Mouse (Mus musculus) midbrain, postnatal 0 days (tissue): ENCODE measurements around the gene Cse1l. TPM values are rescaled to one million over a fixed set of nuclear protein-coding genes. Genes with fewer than 3 reads are reported as not detected.

ENCODE experiments used
- ATAC-seq: fragments of 200-750 bp; cut with Nextera tagmentation; 2 replicates; pipeline ENCODE4 v1.8.0; 2017; ENCODE audit warnings: moderate number of reproducible peaks, mild to moderate bottlenecking, moderate TSS enrichment, moderate library complexity; ENCODE audit not compliant: low FRiP score
- DNase-seq: peaks from one replicate; pipeline ENCODE4 v3.0.0-alpha.2; 2015; ENCODE audit warnings: low spot score
- H3K27ac ChIP-seq: fragments of 300-500 bp; sonication (generic); 2 replicates; pipeline ENCODE4 v1.5.1; 2014; ENCODE audit warnings: low read depth, mild to moderate bottlenecking, low read length, mixed read lengths
- H3K27me3 ChIP-seq: fragments of 300-500 bp; sonication (generic); 2 replicates; pipeline ENCODE4 v1.6.1; 2014; ENCODE audit warnings: low read length, control low read depth, mixed read lengths; ENCODE audit not compliant: insufficient read depth
- H3K36me3 ChIP-seq: fragments of 300-500 bp; sonication (generic); 2 replicates; pipeline ENCODE4 v1.6.1; 2014; ENCODE audit warnings: low read length, control low read depth, mixed read lengths; ENCODE audit not compliant: insufficient read depth
- H3K4me1 ChIP-seq: fragments of 300-500 bp; sonication (generic); 2 replicates; pipeline ENCODE4 v1.6.1; 2014; ENCODE audit warnings: mild to moderate bottlenecking, control low read depth, antibody characterized with exemption, low read length, mixed read lengths; ENCODE audit not compliant: insufficient read depth
- H3K4me2 ChIP-seq: fragments of 300-500 bp; sonication (generic); 2 replicates; pipeline ENCODE4 v1.6.1; 2014; ENCODE audit warnings: low read depth, mild to moderate bottlenecking, low read length, mixed read lengths; ENCODE audit not compliant: poor library complexity, severe bottlenecking
- H3K4me3 ChIP-seq: fragments of 300-500 bp; sonication (generic); 2 replicates; pipeline ENCODE4 v1.5.1; 2014; ENCODE audit warnings: low read depth, mild to moderate bottlenecking, low read length, moderate library complexity
- H3K9ac ChIP-seq: fragments of 300-500 bp; sonication (generic); replicated peaks from 2 replicates; pipeline ENCODE4 v1.6.1; 2014; ENCODE audit warnings: mild to moderate bottlenecking, low read length, moderate library complexity, mixed read lengths; ENCODE audit not compliant: poor library complexity, severe bottlenecking
- H3K9me3 ChIP-seq: fragments of 300-500 bp; sonication (generic); 2 replicates; pipeline ENCODE4 v1.6.1; 2016; ENCODE audit warnings: low read length, control low read depth
- CTCF ChIP-seq: IDR thresholded peaks from 2 replicates; pipeline ENCODE4 v1.5.1; 2016; ENCODE audit warnings: antibody characterized with exemption, mild to moderate bottlenecking
- WGBS: fragments of 180-500 bp; shearing (Covaris S2); extraction: QIAGEN DNeasy Blood & Tissue Kit; methylation state at CpG from one replicate; pipeline ENCODE4 v1.1.7; 2014; 5-methylcytosine and 5-hydroxymethylcytosine counted together
- polyA plus RNA-seq: library from polyadenylated mRNA; unstranded; fragments of >200 nt; fragmentation: Nextera tagmentation; extraction: Ambion mirVana; gene quantifications from 2 replicates; pipeline ENCODE4 v1.2.1, GENCODE M21; 2015
- total RNA-seq: library from RNA; depleted of rRNA; stranded (reverse); fragments of >200 nt; gene quantifications from 2 replicates; pipeline ENCODE4 v1.2.3, GENCODE M21; 2014

Gene Cse1l
- total and polyA plus RNA-seq, 2 experiments from 2014 or later: 69.7 to 88.7 TPM

GRCm38 (mm10) chr2:166935582-166935981 is 29.7 kb downstream of the Cse1l start:
- no peak for DNase-seq
- Histone ChIP-seq H3K4me3 (no peak overlapping the region), H3K27ac (no peak overlapping the region), H3K9ac (no peak overlapping the region), H3K27me3 (no peaks in the 10 kb centered on the region), H3K9me3 (no peaks in the 10 kb centered on the region), H3K4me1 (no peaks in the 10 kb centered on the region), H3K36me3 (peaks cover 39% of the 10 kb centered on the region; the same call in 1 of the 2 replicates), H3K4me2 (no peak overlapping the region)
- 95% methylated on average over 7 of the region's 7 CpGs for WGBS
- no peak for ATAC-seq
- no peak for TF ChIP-seq CTCF

GRCm38 (mm10) chr2:166936166-166936565 is 30.3 kb downstream of the Cse1l start:
- no peak overlapping the region for H3K4me3 ChIP-seq
- no peaks in the 10 kb centered on the region for H3K27me3 ChIP-seq
- H3K4me1 ChIP-seq: no peaks in the 10 kb centered on the region
- 82% methylated on average over 2 of the region's 2 CpGs for WGBS
- no peak overlapping the region for H3K9ac ChIP-seq
- H3K36me3 ChIP-seq: peaks cover 43% of the 10 kb centered on the region
- no peak for ATAC-seq
- no peak for DNase-seq
- no peak for TF ChIP-seq CTCF
- no peak overlapping the region for H3K4me2 ChIP-seq
- H3K9me3 ChIP-seq: no peaks in the 10 kb centered on the region
- no peak overlapping the region for H3K27ac ChIP-seq

- Histone ChIP-seq H3K27me3 (no peaks in the 10 kb centered on the region), H3K4me1 (no peaks in the 10 kb centered on the region), H3K4me2 (no peak overlapping the region), H3K4me3 (no peak overlapping the region), H3K27ac (no peak overlapping the region), H3K9ac (no peak overlapping the region), H3K36me3 (peaks cover 47% of the 10 kb centered on the region), H3K9me3 (no peaks in the 10 kb centered on the region)
- ATAC-seq (no peak), DNase-seq (no peak)
- no peak for TF ChIP-seq CTCF
- WGBS: 92% methylated on average over 2 of the region's 2 CpGs
Observed at GRCm38 (mm10) chr2:166943146-166943545, 37.3 kb downstream of the Cse1l start.

GRCm38 (mm10) chr2:166944346-166944745 is 38.5 kb downstream of the Cse1l start:
- peaks cover 57% of the 10 kb centered on the region for H3K36me3 ChIP-seq

GRCm38 (mm10) chr2:166945456-166945855 is 39.6 kb downstream of the Cse1l start:
- 61% methylated on average over 4 of the region's 4 CpGs for WGBS
- H3K4me2 ChIP-seq: no peak overlapping the region
- ATAC-seq (no peak), DNase-seq (peak; percentile 15)
- H3K27me3 ChIP-seq: no peaks in the 10 kb centered on the region
- H3K27ac ChIP-seq: no peak overlapping the region
- peaks cover 67% of the 10 kb centered on the region for H3K36me3 ChIP-seq
- no peaks in the 10 kb centered on the region for H3K9me3 ChIP-seq
- H3K9ac ChIP-seq: no peak overlapping the region
- peak; percentile 62 for TF ChIP-seq CTCF
- no peak overlapping the region for H3K4me3 ChIP-seq
- H3K4me1 ChIP-seq: no peaks in the 10 kb centered on the region

More at GRCm38 (mm10) chr2:166944346-166944745, 38.5 kb downstream of the Cse1l start:
- Histone ChIP-seq H3K9ac (no peak overlapping the region), H3K27ac (no peak overlapping the region), H3K4me1 (no peaks in the 10 kb centered on the region), H3K4me2 (no peak overlapping the region), H3K4me3 (no peak overlapping the region), H3K27me3 (no peaks in the 10 kb centered on the region), H3K9me3 (no peaks in the 10 kb centered on the region)
- DNase-seq: no peak
- 85% methylated on average over 1 of the region's 1 CpGs for WGBS
- no peak for ATAC-seq
- no peak for TF ChIP-seq CTCF

- H3K36me3 ChIP-seq: peaks cover 65% of the 10 kb centered on the region
- H3K4me3 ChIP-seq: no peak overlapping the region
- WGBS: 72% methylated on average over 1 of the region's 1 CpGs
Observed at GRCm38 (mm10) chr2:166948246-166948645, 42.4 kb downstream of the Cse1l start.

More at GRCm38 (mm10) chr2:166948246-166948645, 42.4 kb downstream of the Cse1l start:
- Histone ChIP-seq H3K4me1 (no peaks in the 10 kb centered on the region), H3K27me3 (no peaks in the 10 kb centered on the region), H3K4me2 (no peak overlapping the region), H3K9ac (no peak overlapping the region), H3K27ac (no peak overlapping the region), H3K9me3 (no peaks in the 10 kb centered on the region)
- no peak for TF ChIP-seq CTCF
- ATAC-seq: no peak
- no peak for DNase-seq
